Mouse (Mus musculus): ENCODE data around the gene Hcfc2. TPM values are rescaled to one million over a fixed set of nuclear protein-coding genes. Genes with fewer than 3 reads are reported as not detected.

The Hcfc2 gene
- total RNA-seq, 1 experiment from 2014 or later, result 34.3 TPM

- peak; percentile 73 for ATAC-seq (ENCODE audit: extremely low read depth, insufficient number of reproducible peaks, low FRiP score, poor library complexity, severe bottlenecking)
Observed at GRCm38 (mm10) chr10:82698712-82699261, 2.8 kb downstream of the Hcfc2 start.

- peak; percentile 28; the same call in 1 of the 2 replicates for ATAC-seq (ENCODE audit: extremely low read depth, insufficient number of reproducible peaks, low FRiP score, poor library complexity, severe bottlenecking)
Observed at GRCm38 (mm10) chr10:82699296-82699941, 3.5 kb downstream of the Hcfc2 start.

- ATAC-seq (ENCODE audit: extremely low read depth, insufficient number of reproducible peaks, low FRiP score, poor library complexity, severe bottlenecking), result no peak
Observed at GRCm38 (mm10) chr10:82741354-82741753, 45.4 kb downstream of the Hcfc2 start.

GRCm38 (mm10) chr10:82741876-82742275 lies 45.9 kb downstream of the Hcfc2 start:
- no peak for ATAC-seq (ENCODE audit: extremely low read depth, insufficient number of reproducible peaks, low FRiP score, poor library complexity, severe bottlenecking)

- ATAC-seq (ENCODE audit: extremely low read depth, insufficient number of reproducible peaks, low FRiP score, poor library complexity, severe bottlenecking), result no peak
Observed at GRCm38 (mm10) chr10:82742578-82742977, 46.6 kb downstream of the Hcfc2 start.

GRCm38 (mm10) chr10:82744296-82744695 lies 48.3 kb downstream of the Hcfc2 start:
- ATAC-seq (ENCODE audit: extremely low read depth, insufficient number of reproducible peaks, low FRiP score, poor library complexity, severe bottlenecking), result no peak

- no peak for ATAC-seq (ENCODE audit: extremely low read depth, insufficient number of reproducible peaks, low FRiP score, poor library complexity, severe bottlenecking)
Observed at GRCm38 (mm10) chr10:82745301-82745700, 49.3 kb downstream of the Hcfc2 start.

GRCm38 (mm10) chr10:82746988-82747850 lies 51.3 kb downstream of the Hcfc2 start:
- ATAC-seq (ENCODE audit: extremely low read depth, insufficient number of reproducible peaks, low FRiP score, poor library complexity, severe bottlenecking), result no peak

- no peak for ATAC-seq (ENCODE audit: extremely low read depth, insufficient number of reproducible peaks, low FRiP score, poor library complexity, severe bottlenecking)
Observed at GRCm38 (mm10) chr10:82750778-82751177, 54.8 kb downstream of the Hcfc2 start.

- no peak for ATAC-seq (ENCODE audit: extremely low read depth, insufficient number of reproducible peaks, low FRiP score, poor library complexity, severe bottlenecking)
Observed at GRCm38 (mm10) chr10:82752921-82753320, 57.0 kb downstream of the Hcfc2 start.

- ATAC-seq (ENCODE audit: extremely low read depth, insufficient number of reproducible peaks, low FRiP score, poor library complexity, severe bottlenecking), result no peak
Observed at GRCm38 (mm10) chr10:82754642-82755041, 58.7 kb downstream of the Hcfc2 start.

- no peak for ATAC-seq (ENCODE audit: extremely low read depth, insufficient number of reproducible peaks, low FRiP score, poor library complexity, severe bottlenecking)
Observed at GRCm38 (mm10) chr10:82755213-82755890, 59.4 kb downstream of the Hcfc2 start.

- ATAC-seq (ENCODE audit: extremely low read depth, insufficient number of reproducible peaks, low FRiP score, poor library complexity, severe bottlenecking), result no peak
Observed at GRCm38 (mm10) chr10:82756466-82756865, 60.5 kb downstream of the Hcfc2 start.

- no peak for ATAC-seq (ENCODE audit: extremely low read depth, insufficient number of reproducible peaks, low FRiP score, poor library complexity, severe bottlenecking)
Observed at GRCm38 (mm10) chr10:82757341-82757740, 61.4 kb downstream of the Hcfc2 start.

- ATAC-seq (ENCODE audit: extremely low read depth, insufficient number of reproducible peaks, low FRiP score, poor library complexity, severe bottlenecking), result no peak
Observed at GRCm38 (mm10) chr10:82758368-82758767, 62.4 kb downstream of the Hcfc2 start.

- ATAC-seq (ENCODE audit: extremely low read depth, insufficient number of reproducible peaks, low FRiP score, poor library complexity, severe bottlenecking), result no peak
Observed at GRCm38 (mm10) chr10:82758878-82759277, 62.9 kb downstream of the Hcfc2 start.

- no peak for ATAC-seq (ENCODE audit: extremely low read depth, insufficient number of reproducible peaks, low FRiP score, poor library complexity, severe bottlenecking)
Observed at GRCm38 (mm10) chr10:82759706-82760105, 63.7 kb downstream of the Hcfc2 start.

GRCm38 (mm10) chr10:82761037-82761811 lies 65.3 kb downstream of the Hcfc2 start:
- ATAC-seq (ENCODE audit: extremely low read depth, insufficient number of reproducible peaks, low FRiP score, poor library complexity, severe bottlenecking), result no peak
